Mouse (Mus musculus) CH12F3 (cell line): ENCODE results near the gene Elp6.
"Not testable (repeated sequence)": the region's sequence is repeated elsewhere in the genome, so short reads cannot be mapped to it uniquely, and the experiment has no call there.

ENCODE experiments used
- in situ Hi-C: fragments of 300-500 bp; cut with MboI; formaldehyde crosslinking; loops from 2 replicates; pipeline ENCODE4 v1.14.3; 2020; ENCODE audit warnings: low sequenced_read_pairs

Elp6 gene

GRCm38 (mm10) chr9:110315410-110315809 lies 10.4 kb downstream of the Elp6 start:
- in situ Hi-C loops: no loop called here

GRCm38 (mm10) chr9:110315904-110316303 lies 10.9 kb downstream of the Elp6 start:
- in situ Hi-C loops: no loop called here

GRCm38 (mm10) chr9:110316503-110316902 lies 11.5 kb downstream of the Elp6 start:
- in situ Hi-C loops: no loop called here

GRCm38 (mm10) chr9:110320769-110321168 lies 15.8 kb downstream of the Elp6 start:
- in situ Hi-C loops: no loop called here

GRCm38 (mm10) chr9:110322972-110323371 lies 18.0 kb downstream of the Elp6 start:
- in situ Hi-C loops: no loop called here

GRCm38 (mm10) chr9:110324181-110324580 lies 19.2 kb downstream of the Elp6 start:
- in situ Hi-C loops: no loop called here

- in situ Hi-C loops: no loop called here
Observed at GRCm38 (mm10) chr9:110328178-110328577, 23.2 kb downstream of the Elp6 start.

- in situ Hi-C loops: no loop called here
Observed at GRCm38 (mm10) chr9:110328946-110329630, 24.1 kb downstream of the Elp6 start.

GRCm38 (mm10) chr9:110329655-110330054 lies 24.7 kb downstream of the Elp6 start:
- in situ Hi-C loops: no loop called here

- in situ Hi-C loops: no loop called here
Observed at GRCm38 (mm10) chr9:110330341-110330740, 25.4 kb downstream of the Elp6 start.

- in situ Hi-C loops: not testable (repeated sequence)
Observed at GRCm38 (mm10) chr9:110330913-110331312, 25.9 kb downstream of the Elp6 start.

GRCm38 (mm10) chr9:110333135-110333895 lies 28.3 kb downstream of the Elp6 start, which contains the start of gene Scap:
Scap (plus strand) TSS chr9:110333288.
- in situ Hi-C loops: no loop called here

GRCm38 (mm10) chr9:110333896-110334259 lies 28.9 kb downstream of the Elp6 start:
- in situ Hi-C loops: no loop called here

GRCm38 (mm10) chr9:110334849-110335248 lies 29.9 kb downstream of the Elp6 start:
- in situ Hi-C loops: no loop called here

GRCm38 (mm10) chr9:110340037-110340750 lies 35.2 kb downstream of the Elp6 start:
- in situ Hi-C loops: no loop called here

- in situ Hi-C loops: no loop called here
Observed at GRCm38 (mm10) chr9:110342008-110342407, 37.0 kb downstream of the Elp6 start.

- in situ Hi-C loops: no loop called here
Observed at GRCm38 (mm10) chr9:110343805-110344204, 38.8 kb downstream of the Elp6 start.

GRCm38 (mm10) chr9:110345057-110345739 lies 40.2 kb downstream of the Elp6 start:
- in situ Hi-C loops: no loop called here

- in situ Hi-C loops: no loop called here
Observed at GRCm38 (mm10) chr9:110348899-110349298, 43.9 kb downstream of the Elp6 start.

- in situ Hi-C loops: no loop called here
Observed at GRCm38 (mm10) chr9:110350188-110350587, 45.2 kb downstream of the Elp6 start.

- in situ Hi-C loops: no loop called here
Observed at GRCm38 (mm10) chr9:110350612-110351011, 45.6 kb downstream of the Elp6 start.
